Mouse (Mus musculus): Measurements from ENCODE around the gene Aars. TPM values are rescaled to one million over a fixed set of nuclear protein-coding genes. Genes with fewer than 3 reads are reported as not detected.

The Aars gene
- polyA plus RNA-seq, 1 experiment: 14.1 TPM

DNA sequence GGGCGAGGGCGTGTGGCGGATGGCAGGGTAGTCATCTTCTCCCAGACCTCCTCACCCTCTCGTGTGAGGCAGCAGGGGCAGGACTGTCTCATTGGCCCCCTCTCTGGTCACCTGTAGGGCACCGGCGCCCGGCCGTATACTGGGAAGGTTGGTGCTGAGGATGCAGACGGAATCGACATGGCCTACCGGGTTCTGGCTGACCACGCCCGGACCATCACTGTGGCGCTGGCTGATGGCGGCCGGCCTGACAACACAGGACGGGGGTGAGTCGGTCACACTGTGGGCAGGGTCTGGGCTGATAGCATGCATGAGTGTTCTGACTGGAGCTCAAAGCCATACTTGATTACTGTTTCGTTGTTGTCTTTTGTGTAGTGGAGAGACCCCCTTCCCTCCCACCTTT lies 9.6 kb downstream of the Aars start:
- no peak for DNase-seq (ENCODE audit: low read depth in 1 of 2, low spot score in 2 of 2)

GRCm38 (mm10) chr8:111044003-111044734 lies 11.2 kb downstream of the Aars start:
- H3K27me3 ChIP-seq (ENCODE audit: control insufficient read depth, insufficient read depth, low read length): no peaks in the 10 kb centered on the region
- 55% methylated on average over 2 of the region's 2 CpGs for WGBS
- DNase-seq (ENCODE audit: low read depth in 1 of 2, low spot score in 2 of 2): no peak
- H3K36me3 ChIP-seq (ENCODE audit: control insufficient read depth, insufficient read depth, low read length): peaks cover 69% of the 10 kb centered on the region
- no peaks in the 10 kb centered on the region for H3K4me1 ChIP-seq (ENCODE audit: control insufficient read depth, insufficient read depth, insufficient read length)
- TF ChIP-seq CTCF (IDR thresholded peaks at IDR 0.05; ENCODE audit: extremely low read depth, insufficient read depth, insufficient read length, insufficient replicate concordance) (no peak), POLR2A (IDR thresholded peaks at IDR 0.05; ENCODE audit: low read depth, low read length) (no peak)
- no peak overlapping the region for H3K4me3 ChIP-seq (ENCODE audit: extremely low read depth, insufficient read depth, insufficient read length)
- H3K27ac ChIP-seq (ENCODE audit: insufficient read depth, low read length): no peak overlapping the region

More for the DNA sequence above, 9.6 kb downstream of the Aars start:
- Histone ChIP-seq H3K27ac (ENCODE audit: insufficient read depth, low read length) (no peak overlapping the region), H3K27me3 (ENCODE audit: control insufficient read depth, insufficient read depth, low read length) (no peaks in the 10 kb centered on the region), H3K4me3 (ENCODE audit: extremely low read depth, insufficient read depth, insufficient read length) (no peak overlapping the region), H3K4me1 (ENCODE audit: control insufficient read depth, insufficient read depth, insufficient read length) (no peaks in the 10 kb centered on the region), H3K36me3 (ENCODE audit: control insufficient read depth, insufficient read depth, low read length) (peaks cover 62% of the 10 kb centered on the region)
- no peak for TF ChIP-seq CTCF (IDR thresholded peaks at IDR 0.05; ENCODE audit: extremely low read depth, insufficient read depth, insufficient read length, insufficient replicate concordance)
- TF ChIP-seq POLR2A (IDR thresholded peaks at IDR 0.05; ENCODE audit: low read depth, low read length): no peak
- WGBS: 98% methylated on average over 19 of the region's 19 CpGs

GRCm38 (mm10) chr8:111048694-111049093 lies 15.8 kb downstream of the Aars start:
- TF ChIP-seq POLR2A (IDR thresholded peaks at IDR 0.05; ENCODE audit: low read depth, low read length) (no peak), CTCF (IDR thresholded peaks at IDR 0.05; ENCODE audit: extremely low read depth, insufficient read depth, insufficient read length, insufficient replicate concordance) (no peak)
- H3K36me3 ChIP-seq (ENCODE audit: control insufficient read depth, insufficient read depth, low read length): peaks cover 60% of the 10 kb centered on the region
- H3K4me3 ChIP-seq (ENCODE audit: extremely low read depth, insufficient read depth, insufficient read length): no peak overlapping the region
- WGBS: 96% methylated on average over 2 of the region's 2 CpGs
- no peaks in the 10 kb centered on the region for H3K27me3 ChIP-seq (ENCODE audit: control insufficient read depth, insufficient read depth, low read length)
- DNase-seq (ENCODE audit: low read depth in 1 of 2, low spot score in 2 of 2): no peak
- H3K27ac ChIP-seq (ENCODE audit: insufficient read depth, low read length): no peak overlapping the region
- H3K4me1 ChIP-seq (ENCODE audit: control insufficient read depth, insufficient read depth, insufficient read length): no peaks in the 10 kb centered on the region

GRCm38 (mm10) chr8:111049106-111049505 lies 16.2 kb downstream of the Aars start:
- no peak overlapping the region for H3K4me3 ChIP-seq (ENCODE audit: extremely low read depth, insufficient read depth, insufficient read length)
- peaks cover 61% of the 10 kb centered on the region for H3K36me3 ChIP-seq (ENCODE audit: control insufficient read depth, insufficient read depth, low read length)
- WGBS: 98% methylated on average over 7 of the region's 7 CpGs
- no peaks in the 10 kb centered on the region for H3K27me3 ChIP-seq (ENCODE audit: control insufficient read depth, insufficient read depth, low read length)
- H3K4me1 ChIP-seq (ENCODE audit: control insufficient read depth, insufficient read depth, insufficient read length): no peaks in the 10 kb centered on the region
- TF ChIP-seq CTCF (IDR thresholded peaks at IDR 0.05; ENCODE audit: extremely low read depth, insufficient read depth, insufficient read length, insufficient replicate concordance) (no peak), POLR2A (IDR thresholded peaks at IDR 0.05; ENCODE audit: low read depth, low read length) (no peak)
- DNase-seq (ENCODE audit: low read depth in 1 of 2, low spot score in 2 of 2): no peak
- no peak overlapping the region for H3K27ac ChIP-seq (ENCODE audit: insufficient read depth, low read length)

GRCm38 (mm10) chr8:111053827-111054518 lies 21.0 kb downstream of the Aars start:
- peaks cover 43% of the 10 kb centered on the region for H3K36me3 ChIP-seq (ENCODE audit: control insufficient read depth, insufficient read depth, low read length)
- no peak overlapping the region for H3K27ac ChIP-seq (ENCODE audit: insufficient read depth, low read length)
- no peak overlapping the region for H3K4me3 ChIP-seq (ENCODE audit: extremely low read depth, insufficient read depth, insufficient read length)
- no peak for DNase-seq (ENCODE audit: low read depth in 1 of 2, low spot score in 2 of 2)
- H3K27me3 ChIP-seq (ENCODE audit: control insufficient read depth, insufficient read depth, low read length): no peaks in the 10 kb centered on the region
- peaks cover 7% of the 10 kb centered on the region for H3K4me1 ChIP-seq (ENCODE audit: control insufficient read depth, insufficient read depth, insufficient read length)
- TF ChIP-seq POLR2A (IDR thresholded peaks at IDR 0.05; ENCODE audit: low read depth, low read length) (no peak), CTCF (IDR thresholded peaks at IDR 0.05; ENCODE audit: extremely low read depth, insufficient read depth, insufficient read length, insufficient replicate concordance) (no peak)
- 94% methylated on average over 12 of the region's 12 CpGs for whole genome bisulfite sequencing

GRCm38 (mm10) chr8:111055031-111055634 lies 22.2 kb downstream of the Aars start:
- no peak for DNase-seq (ENCODE audit: low read depth in 1 of 2, low spot score in 2 of 2)
- WGBS: 96% methylated on average over 17 of the region's 17 CpGs
- no peak overlapping the region for H3K27ac ChIP-seq (ENCODE audit: insufficient read depth, low read length)
- peaks cover 7% of the 10 kb centered on the region for H3K4me1 ChIP-seq (ENCODE audit: control insufficient read depth, insufficient read depth, insufficient read length)
- peaks cover 33% of the 10 kb centered on the region for H3K36me3 ChIP-seq (ENCODE audit: control insufficient read depth, insufficient read depth, low read length)
- no peaks in the 10 kb centered on the region for H3K27me3 ChIP-seq (ENCODE audit: control insufficient read depth, insufficient read depth, low read length)
- no peak for TF ChIP-seq CTCF (IDR thresholded peaks at IDR 0.05; ENCODE audit: extremely low read depth, insufficient read depth, insufficient read length, insufficient replicate concordance)
- no peak for TF ChIP-seq POLR2A (IDR thresholded peaks at IDR 0.05; ENCODE audit: low read depth, low read length)
- no peak overlapping the region for H3K4me3 ChIP-seq (ENCODE audit: extremely low read depth, insufficient read depth, insufficient read length)

Measured in spleen, adult 2 months (tissue).